Mouse (Mus musculus) limb, embryonic 13.5 days (tissue): Measurements from ENCODE around the gene Clmp. TPM values are rescaled to one million over a fixed set of nuclear protein-coding genes. Genes with fewer than 3 reads are reported as not detected.
"Not testable (repeated sequence)": the region's sequence is repeated elsewhere in the genome, so short reads cannot be mapped to it uniquely, and the experiment has no call there.

Source experiments
- ATAC-seq: fragments of 200-750 bp; cut with Nextera tagmentation; 2 replicates; pipeline ENCODE4 v1.8.0; 2017; ENCODE audit warnings: low read depth, moderate number of reproducible peaks, moderate TSS enrichment; ENCODE audit not compliant: low FRiP score
- H3K27ac ChIP-seq: fragments of 300-500 bp; sonication (generic); 2 replicates; pipeline ENCODE4 v1.5.1; 2015; ENCODE audit warnings: inconsistent platforms, mild to moderate bottlenecking, moderate library complexity
- H3K27me3 ChIP-seq: fragments of 300-500 bp; sonication (generic); 2 replicates; pipeline ENCODE4 v1.6.1; 2015; ENCODE audit warnings: mild to moderate bottlenecking, inconsistent platforms
- H3K36me3 ChIP-seq: fragments of 300-500 bp; sonication (generic); 2 replicates; pipeline ENCODE4 v1.6.1; 2015; ENCODE audit warnings: inconsistent platforms, mild to moderate bottlenecking, moderate library complexity
- H3K4me1 ChIP-seq: fragments of 300-500 bp; sonication (generic); 2 replicates; pipeline ENCODE4 v1.6.1; 2015; ENCODE audit warnings: inconsistent platforms
- H3K4me2 ChIP-seq: fragments of 300-500 bp; sonication (generic); replicated peaks from 2 replicates; pipeline ENCODE4 v1.6.1; 2015; ENCODE audit warnings: inconsistent platforms, mild to moderate bottlenecking, moderate library complexity
- H3K4me3 ChIP-seq: fragments of 300-500 bp; sonication (generic); 2 replicates; pipeline ENCODE4 v1.5.1; 2015; ENCODE audit warnings: moderate library complexity, mild to moderate bottlenecking, inconsistent platforms
- H3K9ac ChIP-seq: fragments of 300-500 bp; sonication (generic); 2 replicates; pipeline ENCODE4 v1.6.1; 2015; ENCODE audit warnings: mild to moderate bottlenecking, inconsistent platforms
- H3K9me3 ChIP-seq: fragments of 300-500 bp; sonication (generic); 2 replicates; pipeline ENCODE4 v1.6.1; 2016; ENCODE audit warnings: inconsistent platforms
- WGBS: fragments of 180-500 bp; shearing (Covaris S2); methylation state at CpG from one replicate; pipeline ENCODE4 v1.1.7; 2015; 5-methylcytosine and 5-hydroxymethylcytosine counted together
- polyA plus RNA-seq: library from polyadenylated mRNA; unstranded; fragments of >200 nt; fragmentation: Nextera tagmentation; extraction: Ambion mirVana; gene quantifications from 2 replicates; pipeline ENCODE4 v1.2.1, GENCODE M21; 2015

Clmp gene
- polyA plus RNA-seq, 1 experiment from 2014 or later = 62.8 TPM

DNA sequence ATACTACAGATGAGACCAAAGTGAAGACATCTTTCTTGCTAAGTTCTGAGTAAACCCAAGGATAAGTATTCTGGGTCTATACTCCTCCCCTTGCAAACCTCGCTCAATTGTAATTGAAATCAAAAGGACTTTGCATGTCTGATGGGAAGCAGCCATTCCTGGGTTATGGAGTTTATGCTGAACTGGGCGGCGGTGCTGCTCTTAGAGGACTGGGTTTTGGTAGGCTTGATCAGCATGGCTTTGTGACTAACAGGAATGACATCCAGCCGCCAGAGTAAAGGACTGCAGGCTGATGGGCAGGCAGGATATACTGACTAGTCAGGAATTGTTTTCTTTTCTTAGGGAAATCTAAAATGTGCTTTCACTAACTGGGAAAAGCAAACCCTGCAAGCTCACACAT, 82.2 kb downstream of the Clmp start:
- Histone ChIP-seq H3K27ac (no peak overlapping the region), H3K36me3 (peaks cover 68% of the 10 kb centered on the region), H3K9me3 (no peaks in the 10 kb centered on the region), H3K4me3 (no peak overlapping the region), H3K4me2 (no peak overlapping the region), H3K4me1 (no peaks in the 10 kb centered on the region), H3K27me3 (no peaks in the 10 kb centered on the region), H3K9ac (no peak overlapping the region)
- WGBS = 88% methylated on average over 4 of the region's 4 CpGs
- no peak for ATAC-seq

GRCm38 (mm10) chr9:40772246-40772645, 86.5 kb downstream of the Clmp start:
- H3K4me3 ChIP-seq = no peak overlapping the region
- H3K27ac ChIP-seq = no peak overlapping the region
- peaks cover 68% of the 10 kb centered on the region for H3K36me3 ChIP-seq
- 84% methylated on average over 13 of the region's 13 CpGs for WGBS
- no peaks in the 10 kb centered on the region for H3K27me3 ChIP-seq
- no peaks in the 10 kb centered on the region for H3K9me3 ChIP-seq
- no peaks in the 10 kb centered on the region for H3K4me1 ChIP-seq
- no peak overlapping the region for H3K9ac ChIP-seq
- ATAC-seq = no peak
- H3K4me2 ChIP-seq = no peak overlapping the region

DNA sequence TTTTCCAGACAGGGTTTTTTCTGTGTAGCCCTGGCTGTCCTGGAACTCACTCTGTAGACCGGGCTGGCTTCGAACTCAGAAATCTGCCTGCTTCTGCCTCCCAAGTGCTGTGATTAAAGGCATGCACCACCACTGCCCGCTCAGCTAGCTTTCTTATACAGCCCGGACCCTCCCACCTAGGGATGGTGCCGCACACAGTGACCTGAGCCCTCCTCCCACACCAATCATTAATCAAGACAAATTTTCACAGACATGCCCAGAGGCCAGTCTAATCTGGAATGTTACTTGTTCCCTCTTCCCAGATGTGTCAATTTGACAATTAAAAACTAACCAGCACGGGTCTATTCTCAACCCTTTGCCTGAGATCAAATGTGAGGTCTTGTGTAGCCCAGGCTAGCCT, 87.4 kb downstream of the Clmp start:
- H3K27ac ChIP-seq, H3K27me3 ChIP-seq, H3K9ac ChIP-seq, H3K4me3 ChIP-seq, H3K9me3 ChIP-seq, H3K4me2 ChIP-seq, ATAC-seq, H3K4me1 ChIP-seq: not testable (repeated sequence)
- H3K36me3 ChIP-seq = peaks cover 71% of the 10 kb centered on the region
- 82% methylated on average over 6 of the region's 6 CpGs for WGBS

DNA sequence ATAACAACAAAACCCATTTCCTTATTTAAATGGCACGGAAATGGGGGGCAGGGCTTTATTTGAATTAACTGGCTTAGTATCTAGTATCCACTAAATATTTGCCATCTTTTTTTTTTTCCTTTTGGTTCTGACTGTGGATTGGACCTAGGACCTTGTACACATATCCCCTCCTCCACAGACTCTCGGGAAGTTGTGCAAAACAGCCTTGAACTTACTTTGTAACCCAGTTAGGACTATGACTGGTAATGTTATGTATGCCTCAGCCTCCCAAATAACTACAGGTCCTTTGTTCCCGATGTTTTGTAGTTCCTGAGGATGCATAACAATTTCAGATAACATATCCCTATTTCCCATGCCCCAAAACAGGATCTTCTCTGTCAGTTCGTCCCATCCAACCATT, 88.1 kb downstream of the Clmp start:
- Histone ChIP-seq H3K36me3 (peaks cover 76% of the 10 kb centered on the region), H3K4me1 (no peaks in the 10 kb centered on the region), H3K4me3 (no peak overlapping the region), H3K4me2 (no peak overlapping the region), H3K9me3 (no peaks in the 10 kb centered on the region), H3K27ac (no peak overlapping the region), H3K27me3 (no peaks in the 10 kb centered on the region), H3K9ac (no peak overlapping the region)
- no peak for ATAC-seq
- WGBS = 91% methylated on average over 4 of the region's 4 CpGs

- peaks cover 84% of the 10 kb centered on the region for H3K36me3 ChIP-seq
- WGBS = 58% methylated on average over 1 of the region's 1 CpGs
- no peaks in the 10 kb centered on the region for H3K9me3 ChIP-seq
- H3K27me3 ChIP-seq = no peaks in the 10 kb centered on the region
- H3K9ac ChIP-seq = no peak overlapping the region
- no peak overlapping the region for H3K4me2 ChIP-seq
- no peak overlapping the region for H3K27ac ChIP-seq
- no peak for ATAC-seq
- no peaks in the 10 kb centered on the region for H3K4me1 ChIP-seq
- H3K4me3 ChIP-seq = no peak overlapping the region
Measured at GRCm38 (mm10) chr9:40776044-40776443, 90.3 kb downstream of the Clmp start.

DNA sequence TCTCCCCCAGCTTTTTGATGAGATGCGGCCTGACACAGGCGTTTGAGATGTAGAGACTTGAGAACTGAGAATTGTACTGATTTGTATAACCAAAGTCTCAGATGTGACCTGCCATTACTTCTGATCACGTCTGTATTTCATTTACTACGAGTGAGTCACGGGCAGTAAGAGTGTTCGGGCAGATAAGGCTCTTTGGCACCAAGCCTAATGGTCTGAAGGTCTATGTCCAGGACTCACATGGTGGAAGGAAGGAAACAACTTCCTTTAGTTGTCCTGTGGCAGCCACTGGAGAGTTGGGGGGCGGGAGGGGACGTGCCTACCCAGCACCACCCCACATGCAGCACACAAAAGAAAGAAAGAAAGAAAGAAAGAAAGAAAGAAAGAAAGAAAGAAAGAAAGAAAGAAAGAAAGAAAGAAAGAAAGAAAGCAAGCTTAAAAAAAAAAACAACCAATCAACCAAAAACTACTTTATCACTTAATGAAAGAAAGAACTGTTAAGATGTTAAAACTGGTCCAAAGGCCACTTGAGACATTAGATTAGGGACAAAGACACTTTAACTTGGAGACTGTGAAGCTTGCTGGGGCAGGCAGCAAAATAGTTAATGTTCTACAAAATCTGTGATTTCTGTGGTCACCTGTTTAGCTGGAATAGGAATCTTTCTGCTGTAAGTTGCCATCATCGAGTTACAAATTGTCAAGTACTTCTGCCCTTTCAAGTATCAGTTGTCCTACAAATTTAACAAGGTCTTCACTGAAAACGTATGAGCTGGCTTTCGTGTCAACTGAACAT, 90.9 kb downstream of the Clmp start:
- peaks cover under 1% of the 10 kb centered on the region; the same call in 1 of the 2 replicates for H3K4me1 ChIP-seq
- H3K4me2 ChIP-seq = no peak overlapping the region
- no peak overlapping the region for H3K4me3 ChIP-seq
- no peak for ATAC-seq
- WGBS = 72% methylated on average over 11 of the region's 11 CpGs
- H3K27me3 ChIP-seq = no peaks in the 10 kb centered on the region
- H3K9ac ChIP-seq = no peak overlapping the region
- peaks cover 84% of the 10 kb centered on the region for H3K36me3 ChIP-seq
- H3K9me3 ChIP-seq = no peaks in the 10 kb centered on the region
- H3K27ac ChIP-seq = no peak overlapping the region

DNA sequence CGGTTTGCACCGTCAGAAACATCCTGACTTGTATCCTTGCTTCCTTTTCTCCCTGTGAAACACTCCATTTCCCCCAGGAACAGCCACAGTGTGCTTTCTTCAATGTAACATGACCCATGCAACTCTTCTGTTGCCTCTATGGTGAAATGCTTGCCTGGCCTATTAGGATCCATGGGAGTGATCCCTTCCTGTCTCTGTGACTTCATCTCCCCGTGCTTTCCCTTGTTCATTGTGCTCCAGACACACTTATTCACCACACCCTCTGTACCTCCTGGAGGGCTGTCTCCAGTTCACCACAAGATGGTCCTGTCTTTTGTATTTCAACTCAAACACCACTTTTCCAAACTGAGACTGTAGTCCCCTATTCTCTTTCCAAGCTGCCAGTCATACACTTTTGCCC, 94.3 kb downstream of the Clmp start:
- no peak overlapping the region for H3K4me2 ChIP-seq
- H3K9me3 ChIP-seq = no peaks in the 10 kb centered on the region
- H3K4me1 ChIP-seq = peaks cover 11% of the 10 kb centered on the region
- no peaks in the 10 kb centered on the region for H3K27me3 ChIP-seq
- no peak overlapping the region for H3K9ac ChIP-seq
- no peak overlapping the region for H3K4me3 ChIP-seq
- ATAC-seq = no peak
- 72% methylated on average over 3 of the region's 3 CpGs for WGBS
- H3K36me3 ChIP-seq = peaks cover 67% of the 10 kb centered on the region
- peak overlapping the region; percentile 22; the same call in 1 of the 2 replicates for H3K27ac ChIP-seq

- H3K27ac ChIP-seq = peak overlapping the region; percentile 6; the same call in 1 of the 2 replicates
- no peak for ATAC-seq
- no peaks in the 10 kb centered on the region for H3K27me3 ChIP-seq
- peaks cover 11% of the 10 kb centered on the region for H3K4me1 ChIP-seq
- H3K36me3 ChIP-seq = peaks cover 58% of the 10 kb centered on the region
- 81% methylated on average over 11 of the region's 11 CpGs for WGBS
- H3K4me3 ChIP-seq = no peak overlapping the region
- no peak overlapping the region for H3K4me2 ChIP-seq
- no peak overlapping the region for H3K9ac ChIP-seq
- no peaks in the 10 kb centered on the region for H3K9me3 ChIP-seq
Measured at GRCm38 (mm10) chr9:40780892-40781725, 95.3 kb downstream of the Clmp start.

GRCm38 (mm10) chr9:40781726-40782581, 96.2 kb downstream of the Clmp start:
- H3K36me3 ChIP-seq = peaks cover 51% of the 10 kb centered on the region
- ATAC-seq = no peak
- H3K4me3 ChIP-seq = no peak overlapping the region
- H3K27ac ChIP-seq = peak overlapping the region; percentile 39; the same call in 1 of the 2 replicates
- no peaks in the 10 kb centered on the region for H3K27me3 ChIP-seq
- H3K9me3 ChIP-seq = no peaks in the 10 kb centered on the region
- peak overlapping the region; percentile 28; the same call in 1 of the 2 replicates for H3K4me2 ChIP-seq
- WGBS = 34% methylated on average over 26 of the region's 26 CpGs
- H3K9ac ChIP-seq = no peak overlapping the region
- H3K4me1 ChIP-seq = peaks cover 11% of the 10 kb centered on the region

GRCm38 (mm10) chr9:40783641-40784373, 98.0 kb downstream of the Clmp start:
- no peaks in the 10 kb centered on the region for H3K9me3 ChIP-seq
- ATAC-seq = no peak
- 25% methylated on average over 13 of the region's 13 CpGs for WGBS
- H3K4me3 ChIP-seq = no peak overlapping the region
- no peaks in the 10 kb centered on the region for H3K27me3 ChIP-seq
- peaks cover 35% of the 10 kb centered on the region for H3K36me3 ChIP-seq
- peaks cover 11% of the 10 kb centered on the region for H3K4me1 ChIP-seq
- no peak overlapping the region for H3K4me2 ChIP-seq
- H3K27ac ChIP-seq = peak overlapping the region; percentile 55
- H3K9ac ChIP-seq = no peak overlapping the region

DNA sequence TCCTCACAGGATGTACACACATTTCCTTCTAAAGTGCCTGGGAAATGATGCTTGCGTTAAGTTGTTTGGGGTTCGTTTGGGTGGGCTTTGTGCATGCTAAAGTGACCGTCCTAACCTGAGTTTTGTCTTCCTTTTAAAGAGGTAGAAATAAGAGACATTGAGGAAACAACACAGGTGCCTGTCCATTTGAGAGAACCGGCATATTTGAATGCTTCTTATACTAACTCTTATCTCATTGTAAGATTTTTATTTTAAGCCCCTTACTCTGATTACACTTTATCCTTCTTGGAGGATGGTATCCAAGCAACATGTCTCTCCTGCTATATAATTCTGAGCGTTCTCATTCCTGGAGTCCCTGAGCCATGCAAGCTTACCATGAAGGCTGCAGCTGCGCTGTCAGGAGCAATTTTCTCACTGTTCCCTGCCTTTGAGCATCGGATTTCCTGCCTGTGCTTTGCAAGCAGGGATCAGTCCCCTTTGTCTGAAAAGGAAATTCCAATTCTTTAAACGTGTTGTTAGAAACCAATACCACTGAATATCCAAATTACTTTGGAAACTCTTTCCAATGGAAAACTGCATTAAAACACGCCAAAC, 98.7 kb downstream of the Clmp start:
- peaks cover 35% of the 10 kb centered on the region for H3K36me3 ChIP-seq
- no peak for ATAC-seq
- H3K4me2 ChIP-seq = no peak overlapping the region
- peaks cover 11% of the 10 kb centered on the region for H3K4me1 ChIP-seq
- no peaks in the 10 kb centered on the region for H3K9me3 ChIP-seq
- H3K27me3 ChIP-seq = no peaks in the 10 kb centered on the region
- no peak overlapping the region for H3K4me3 ChIP-seq
- WGBS = 17% methylated on average over 9 of the region's 9 CpGs
- H3K27ac ChIP-seq = peak overlapping the region; percentile 55
- no peak overlapping the region for H3K9ac ChIP-seq
